Mouse (Mus musculus): ENCODE results near the gene Crim1. TPM values are rescaled to one million over a fixed set of nuclear protein-coding genes. Genes with fewer than 3 reads are reported as not detected.

Crim1 gene
- total and polyA plus RNA-seq, 3 experiments: 14.1 to 72.8 (median 21.9) TPM

GRCm38 (mm10) chr17:78283271-78283992, 83.4 kb downstream of the Crim1 start:
- in situ Hi-C loops (cut with MboI; ENCODE audit: low pct_ligation_motif_present, low pct_unique_long_range_greater_than_20kb, low sequenced_read_pairs): no loop called here
- H3K9me3 ChIP-seq (replicated peaks; ENCODE audit: low read length): no peaks in the 10 kb centered on the region

GRCm38 (mm10) chr17:78286021-78286420, 86.0 kb downstream of the Crim1 start:
- H3K79me2 ChIP-seq (replicated peaks; ENCODE audit: control insufficient read depth, extremely low read depth, insufficient read depth, poor library complexity, severe bottlenecking): peaks cover 3% of the 10 kb centered on the region; the same call in 1 of the 2 replicates
- in situ Hi-C loops (cut with MboI; ENCODE audit: low pct_ligation_motif_present, low pct_unique_long_range_greater_than_20kb, low sequenced_read_pairs): no loop called here
- TF ChIP-seq POLR2AphosphoS2 (IDR thresholded peaks at IDR 0.05; ENCODE audit: low read depth, low read length) (no peak), MAX (IDR thresholded peaks at IDR 0.05; ENCODE audit: low read length) (no peak), ZKSCAN1 (IDR thresholded peaks at IDR 0.05; ENCODE audit: borderline replicate concordance, low read depth, low read length) (no peak), CTCF (conservative IDR thresholded peaks at IDR 0.05 in 1 of 2, IDR thresholded peaks at IDR 0.05 in 1 of 2; ENCODE audit: low read depth in 2 of 2, low read length in 2 of 2) (no peak), ZNF384 (IDR thresholded peaks at IDR 0.05; ENCODE audit: low read depth, low read length) (no peak), USF1 (IDR thresholded peaks at IDR 0.05; ENCODE audit: low read depth, low read length) (no peak), POLR2A (IDR thresholded peaks at IDR 0.05; ENCODE audit: low read depth, low read length) (no peak), ZC3H11A (IDR thresholded peaks at IDR 0.05; ENCODE audit: low read depth, low read length) (no peak), BHLHE40 (IDR thresholded peaks at IDR 0.05; ENCODE audit: low read depth, low read length) (no peak), IRF4 (IDR thresholded peaks at IDR 0.05; ENCODE audit: low read depth, low read length) (no peak), NRF1 (IDR thresholded peaks at IDR 0.05; ENCODE audit: low read depth, low read length) (no peak), MEF2A (IDR thresholded peaks at IDR 0.05; ENCODE audit: borderline replicate concordance, low read depth, low read length) (no peak)
- peaks cover 60 to 83% of the 10 kb centered on the region in 2 experiments for H3K36me3 ChIP-seq (replicated peaks in 1 of 2; ENCODE audit: control insufficient read depth in 1 of 2, insufficient read depth in 1 of 2, low read length in 1 of 2)
- dilution Hi-C loops (cut with MboI; ENCODE audit: extremely low pct_ligation_motif_present, extremely low pct_unique_long_range_greater_than_20kb, low sequenced_read_pairs): no loop called here
- no peak for DNase-seq (ENCODE audit: extremely low read depth)
- H3K9me3 ChIP-seq (replicated peaks; ENCODE audit: low read length): no peaks in the 10 kb centered on the region
- no peak overlapping the region for H3K4me2 ChIP-seq (ENCODE audit: insufficient read depth, low read depth, poor library complexity, severe bottlenecking)
- no peak overlapping the region for H3K9ac ChIP-seq (ENCODE audit: insufficient read depth, low read depth)
- H3K27me3 ChIP-seq (replicated peaks): no peaks in the 10 kb centered on the region
- no peak overlapping the region for H3K4me3 ChIP-seq (replicated peaks in 1 of 3; ENCODE audit: low read depth in 2 of 3, low read length in 2 of 3, poor library complexity in 1 of 3)
- peaks cover 0 to 6% of the 10 kb centered on the region in 2 experiments; a peak in 2 of 4 replicates for H3K4me1 ChIP-seq (ENCODE audit: control insufficient read depth in 1 of 2, insufficient read depth in 2 of 2)
- H3K27ac ChIP-seq (ENCODE audit: insufficient read depth, low read depth): no peak overlapping the region

More at GRCm38 (mm10) chr17:78283271-78283992, 83.4 kb downstream of the Crim1 start:
- Histone ChIP-seq H3K4me3 (replicated peaks in 1 of 3; ENCODE audit: low read depth in 2 of 3, low read length in 2 of 3, poor library complexity in 1 of 3) (no peak overlapping the region), H3K36me3 (replicated peaks in 1 of 2; ENCODE audit: control insufficient read depth in 1 of 2, insufficient read depth in 1 of 2, low read length in 1 of 2) (peaks cover 69 to 90% of the 10 kb centered on the region in 2 experiments), H3K79me2 (replicated peaks; ENCODE audit: control insufficient read depth, extremely low read depth, insufficient read depth, poor library complexity, severe bottlenecking) (peaks cover 12% of the 10 kb centered on the region; the same call in 1 of the 2 replicates), H3K4me1 (ENCODE audit: control insufficient read depth in 1 of 2, insufficient read depth in 2 of 2) (no peaks in the 10 kb centered on the region), H3K9ac (ENCODE audit: insufficient read depth, low read depth) (no peak overlapping the region), H3K4me2 (ENCODE audit: insufficient read depth, low read depth, poor library complexity, severe bottlenecking) (no peak overlapping the region), H3K27me3 (replicated peaks) (no peaks in the 10 kb centered on the region), H3K27ac (ENCODE audit: insufficient read depth, low read depth) (no peak overlapping the region)
- DNase-seq (ENCODE audit: extremely low read depth): no peak
- no peak for TF ChIP-seq MAFK (IDR thresholded peaks at IDR 0.05; ENCODE audit: insufficient replicate concordance, low read length)
- dilution Hi-C loops (cut with MboI; ENCODE audit: extremely low pct_ligation_motif_present, extremely low pct_unique_long_range_greater_than_20kb, low sequenced_read_pairs): no loop called here

GRCm38 (mm10) chr17:78287391-78287790, 87.3 kb downstream of the Crim1 start:
- Histone ChIP-seq H3K27ac (ENCODE audit: insufficient read depth, low read depth) (no peak overlapping the region), H3K4me1 (ENCODE audit: control insufficient read depth in 1 of 2, insufficient read depth in 2 of 2) (peaks cover 3 to 19% of the 10 kb centered on the region in 2 experiments; a peak in 3 of 4 replicates), H3K4me2 (ENCODE audit: insufficient read depth, low read depth, poor library complexity, severe bottlenecking) (no peak overlapping the region), H3K9me3 (replicated peaks; ENCODE audit: low read length) (no peaks in the 10 kb centered on the region), H3K9ac (ENCODE audit: insufficient read depth, low read depth) (no peak overlapping the region), H3K36me3 (replicated peaks in 1 of 2; ENCODE audit: control insufficient read depth in 1 of 2, insufficient read depth in 1 of 2, low read length in 1 of 2) (peaks cover 50 to 78% of the 10 kb centered on the region in 2 experiments), H3K79me2 (replicated peaks; ENCODE audit: control insufficient read depth, extremely low read depth, insufficient read depth, poor library complexity, severe bottlenecking) (peaks cover 3% of the 10 kb centered on the region; the same call in 1 of the 2 replicates), H3K27me3 (replicated peaks) (no peaks in the 10 kb centered on the region), H3K4me3 (replicated peaks in 1 of 3; ENCODE audit: low read depth in 2 of 3, low read length in 2 of 3, poor library complexity in 1 of 3) (no peak overlapping the region)
- dilution Hi-C loops (cut with MboI; ENCODE audit: extremely low pct_ligation_motif_present, extremely low pct_unique_long_range_greater_than_20kb, low sequenced_read_pairs): no loop called here
- TF ChIP-seq RCOR1 (conservative IDR thresholded peaks at IDR 0.05; ENCODE audit: low read depth, low read length) (no peak), ELF1 (IDR thresholded peaks at IDR 0.05; ENCODE audit: low read depth, low read length) (no peak), MEF2A (IDR thresholded peaks at IDR 0.05; ENCODE audit: borderline replicate concordance, low read depth, low read length) (no peak), CHD2 (IDR thresholded peaks at IDR 0.05; ENCODE audit: low read length) (no peak), TBP (conservative IDR thresholded peaks at IDR 0.05; ENCODE audit: low read depth, low read length) (no peak), MAZ (IDR thresholded peaks at IDR 0.05; ENCODE audit: low read depth, low read length) (no peak), KAT2A (IDR thresholded peaks at IDR 0.05; ENCODE audit: insufficient replicate concordance, low read length) (no peak), SMC3 (IDR thresholded peaks at IDR 0.05; ENCODE audit: low read depth, low read length) (no peak), MAX (IDR thresholded peaks at IDR 0.05; ENCODE audit: low read length) (no peak), ZC3H11A (IDR thresholded peaks at IDR 0.05; ENCODE audit: low read depth, low read length) (no peak), EP300 (IDR thresholded peaks at IDR 0.05; ENCODE audit: low read length) (no peak)
- in situ Hi-C loops (cut with MboI; ENCODE audit: low pct_ligation_motif_present, low pct_unique_long_range_greater_than_20kb, low sequenced_read_pairs): no loop called here
- no peak for DNase-seq (ENCODE audit: extremely low read depth)

Measured in CH12.LX (cell line).